Mouse (Mus musculus): ENCODE data around the gene F830045P16Rik.
"Not testable (repeated sequence)": the region's sequence is repeated elsewhere in the genome, so short reads cannot be mapped to it uniquely, and the experiment has no call there.

Gene F830045P16Rik

DNA sequence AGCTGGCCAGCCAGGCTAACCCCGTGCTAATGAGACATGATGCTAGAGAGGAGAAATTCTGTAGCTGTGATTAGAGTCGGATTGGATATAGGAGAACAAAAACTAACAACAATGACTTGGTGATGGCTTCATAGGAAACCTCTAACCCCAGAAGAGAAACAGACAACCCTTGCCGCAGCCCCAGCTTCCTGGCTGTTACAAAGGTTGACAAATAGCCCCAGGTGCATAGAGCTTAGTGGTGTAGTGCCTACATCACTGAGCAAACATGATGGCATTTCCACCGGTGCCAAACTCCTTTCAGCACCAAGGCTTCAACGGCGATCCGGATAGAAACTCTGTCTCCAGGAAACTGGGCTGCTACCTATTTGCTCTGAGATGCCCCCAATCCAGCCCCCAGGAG is 9.2 kb upstream of the F830045P16Rik start:
- in situ Hi-C loops (cut with MboI, MseI) = no loop called here

DNA sequence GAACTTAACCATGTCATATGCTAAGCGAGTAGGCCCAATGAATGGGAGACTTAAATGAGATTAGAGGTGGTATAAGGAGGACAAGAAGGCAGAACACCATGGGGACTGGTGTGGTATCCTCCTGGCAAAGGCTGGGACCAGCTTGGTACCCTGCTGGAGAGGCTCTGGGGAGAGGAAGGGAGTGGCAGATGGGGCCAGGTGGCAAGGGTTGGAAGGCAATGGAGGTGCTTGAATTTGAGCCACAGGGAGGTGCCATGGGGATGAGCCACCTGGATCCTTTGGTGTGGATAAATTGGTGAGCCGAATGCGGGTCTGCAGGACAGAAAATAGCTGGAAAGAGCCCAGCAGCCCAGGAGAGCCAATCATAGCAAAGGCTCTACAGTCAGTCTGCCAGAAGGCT is 8.5 kb upstream of the F830045P16Rik start:
- in situ Hi-C loops (cut with MboI, MseI) = no loop called here

DNA sequence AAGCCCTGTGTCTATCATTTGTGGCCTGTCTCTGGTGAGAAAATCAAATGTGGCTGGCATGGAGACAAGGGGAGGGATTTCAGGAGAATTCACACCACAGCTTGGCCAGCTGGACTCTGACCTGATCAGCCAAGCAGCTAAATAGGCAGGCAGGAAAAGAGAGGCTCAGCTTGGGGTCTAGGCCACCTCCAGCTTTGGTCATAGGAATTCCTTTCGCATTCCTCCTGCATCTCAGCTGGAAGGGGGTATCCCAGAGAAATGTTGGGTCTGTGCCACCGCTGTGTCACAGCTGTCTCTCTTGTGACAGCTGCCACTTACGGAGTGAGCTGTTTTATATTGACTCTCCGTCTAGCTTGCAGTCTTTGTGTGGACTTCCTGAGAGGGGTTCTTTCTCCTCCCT is 8.0 kb upstream of the F830045P16Rik start:
- in situ Hi-C loops (cut with MboI, MseI) = no loop called here

DNA sequence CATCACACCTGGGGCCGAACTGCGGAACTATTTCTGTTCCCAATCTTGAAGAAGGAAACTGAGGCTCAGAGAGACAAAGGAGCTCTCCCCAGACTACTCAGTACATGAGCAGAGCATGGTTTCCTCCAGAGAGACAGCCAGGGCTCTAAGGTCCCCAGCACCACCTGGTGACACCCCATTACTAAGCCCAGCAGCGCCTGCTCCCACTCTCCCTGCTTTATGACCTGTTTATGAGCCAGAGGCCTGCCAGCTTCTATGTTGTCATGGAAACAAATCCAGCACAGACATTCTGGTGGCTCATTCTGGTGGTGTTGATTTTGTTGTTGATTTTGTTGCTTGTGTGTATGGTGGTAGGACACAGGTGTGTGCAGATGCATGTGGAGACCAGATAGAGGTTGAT is 3.6 kb upstream of the F830045P16Rik start:
- in situ Hi-C loops (cut with MboI, MseI) = no loop called here

DNA sequence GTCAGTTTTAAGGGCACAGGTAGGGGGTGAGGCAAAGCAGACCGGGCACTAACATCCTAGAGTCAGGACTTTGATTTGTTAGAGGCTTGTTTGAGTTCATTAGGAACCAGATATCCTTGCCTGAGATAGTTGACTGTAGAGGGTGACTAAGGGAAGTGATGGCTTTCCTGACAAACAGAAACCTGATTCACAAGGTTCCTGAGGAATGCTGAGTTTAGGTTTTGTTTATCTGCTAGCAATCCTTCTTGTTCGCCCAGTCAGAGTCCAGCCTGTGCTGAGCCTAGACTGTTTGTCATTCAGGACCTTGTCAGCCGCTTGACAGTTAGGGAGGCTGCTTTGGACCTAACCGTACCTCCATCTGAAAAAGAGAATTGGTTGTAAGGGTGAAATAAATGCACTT is 2.8 kb upstream of the F830045P16Rik start:
- in situ Hi-C loops (cut with MboI, MseI) = no loop called here

DNA sequence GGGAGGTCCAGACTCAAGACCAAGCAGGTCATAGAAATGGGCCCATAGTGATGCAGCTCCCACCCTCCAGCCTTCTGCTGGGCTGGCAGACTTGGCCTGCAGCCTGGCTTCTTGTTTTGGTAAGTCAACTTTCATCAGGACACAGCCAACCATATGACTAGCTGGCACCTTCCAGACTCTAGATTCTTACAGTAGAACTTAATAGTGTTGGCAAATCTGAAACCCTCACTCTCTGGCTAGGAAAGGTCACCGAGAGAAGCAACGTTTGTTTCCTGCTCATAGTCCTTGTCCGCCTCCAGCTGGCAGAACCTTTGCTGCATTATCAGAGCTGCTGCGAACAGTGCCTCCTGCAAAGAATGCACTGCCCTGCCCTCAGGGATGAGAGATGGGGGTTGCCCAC is 1.5 kb upstream of the F830045P16Rik start:
- in situ Hi-C loops (cut with MboI, MseI) = no loop called here

DNA sequence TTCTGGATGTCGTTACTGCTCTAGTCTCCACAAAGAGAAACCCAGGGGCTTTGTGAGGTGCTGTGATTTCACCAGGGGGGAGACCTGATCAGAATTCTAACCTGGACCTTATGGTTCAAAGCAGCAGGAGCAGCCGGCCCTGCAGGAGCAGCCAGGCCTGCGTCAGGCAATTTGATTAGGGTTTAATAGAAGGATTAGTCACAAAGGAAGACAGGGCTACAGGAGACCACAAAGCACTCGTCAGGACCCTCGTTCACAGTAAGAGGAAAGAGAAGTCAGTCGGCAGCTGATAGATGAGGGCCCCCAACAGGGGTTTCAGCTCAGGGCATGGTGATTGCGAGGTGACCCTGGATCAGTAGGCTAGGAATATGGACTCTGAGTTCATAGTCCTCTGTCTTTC is 958 bp upstream of the F830045P16Rik start:
- in situ Hi-C loops (cut with MboI, MseI) = no loop called here

DNA sequence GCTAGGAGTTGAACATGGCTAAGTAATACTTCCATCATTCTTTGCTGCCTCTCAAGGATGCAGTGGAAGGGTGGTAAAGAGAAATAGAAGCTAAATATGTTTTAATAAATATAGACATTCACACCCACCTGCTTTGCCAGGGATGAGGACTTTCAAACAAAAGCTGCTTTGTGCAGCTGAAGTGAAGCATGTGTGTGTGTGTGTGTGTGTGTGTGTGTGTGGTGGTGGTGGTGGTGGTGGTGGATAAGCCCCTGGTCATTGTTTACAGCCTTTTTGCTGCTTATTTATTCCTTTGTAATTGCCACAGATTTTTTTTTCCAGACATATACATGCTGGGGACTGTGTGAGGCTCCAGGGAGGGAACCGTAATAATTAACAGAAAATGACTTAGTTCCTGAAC is 524 bp upstream of the F830045P16Rik start:
- in situ Hi-C loops (cut with MboI, MseI) = no loop called here

DNA sequence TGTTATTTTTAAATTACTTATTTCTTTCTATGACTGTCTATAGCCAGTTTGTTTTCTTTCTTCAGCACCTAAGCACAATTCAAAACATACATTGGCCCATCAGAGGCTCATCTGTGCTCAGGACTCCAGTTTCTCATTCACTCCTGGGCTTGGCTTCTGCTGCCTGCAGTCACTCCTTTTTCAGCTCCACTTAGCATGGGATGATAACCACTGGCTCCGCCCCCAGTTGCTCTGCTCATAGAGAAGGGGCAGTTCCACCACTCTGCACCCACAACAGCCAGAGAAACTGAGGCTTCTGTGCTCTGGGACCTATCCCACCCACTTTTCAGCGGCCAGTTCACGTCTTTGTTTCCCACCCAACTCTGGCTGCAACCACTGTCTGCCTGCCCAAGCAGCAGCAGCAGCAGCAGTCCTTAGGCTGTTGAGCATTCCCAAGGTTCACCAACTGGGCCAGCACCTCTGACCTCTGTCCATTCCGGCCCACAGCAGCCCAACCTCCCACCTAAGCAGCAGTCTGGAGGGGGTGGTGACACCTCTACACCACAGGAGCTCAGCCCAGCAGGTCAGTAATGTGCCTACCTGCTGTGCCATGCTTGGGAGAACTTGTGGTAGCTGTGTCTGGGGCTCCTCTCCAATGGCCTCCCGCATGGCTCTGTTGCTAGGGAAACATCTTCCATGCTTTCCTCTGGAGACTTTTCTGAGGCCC is 1.4 kb downstream of the F830045P16Rik start:
- in situ Hi-C loops (cut with MboI, MseI) = no loop called here

DNA sequence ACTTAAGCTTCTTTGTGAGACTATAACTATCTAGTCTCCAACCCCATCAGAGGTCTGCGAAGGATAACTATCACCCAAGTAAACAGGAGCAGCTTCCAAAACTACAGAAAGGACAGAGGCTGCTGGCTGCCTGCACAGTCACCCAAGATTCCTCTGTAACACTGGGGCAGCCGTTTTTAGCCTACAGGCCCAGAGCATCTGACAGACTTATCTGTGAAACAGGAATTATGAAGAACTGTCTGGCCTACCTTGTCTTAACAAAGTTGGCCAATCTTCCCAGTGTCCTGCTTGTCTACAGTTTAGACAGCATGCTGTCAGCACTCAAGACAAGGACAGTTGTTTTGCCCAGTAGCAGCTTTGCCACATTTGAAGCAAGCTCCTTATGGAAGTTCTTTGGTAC is 4.5 kb downstream of the F830045P16Rik start:
- in situ Hi-C loops (cut with MboI, MseI) = no loop called here

DNA sequence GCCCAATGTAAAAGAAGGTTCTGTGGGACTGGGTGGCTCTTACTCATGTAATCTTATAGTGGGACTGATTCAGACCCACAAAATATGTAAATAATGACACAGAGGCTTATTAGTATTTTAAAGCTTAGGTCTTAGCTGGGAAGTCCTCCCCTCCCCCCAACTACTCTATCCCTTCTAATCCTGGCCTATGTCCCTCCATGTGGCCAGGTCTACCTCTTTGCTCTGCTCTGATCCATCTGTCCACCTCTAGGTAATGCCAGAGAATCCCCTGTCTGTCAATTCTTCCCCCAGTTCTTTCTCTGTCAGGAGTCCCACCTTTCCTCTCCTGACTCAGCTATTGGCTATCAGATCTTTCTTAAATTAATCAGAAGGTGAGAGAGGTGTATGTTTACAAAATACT is 5.3 kb downstream of the F830045P16Rik start:
- in situ Hi-C loops (cut with MboI, MseI) = no loop called here

DNA sequence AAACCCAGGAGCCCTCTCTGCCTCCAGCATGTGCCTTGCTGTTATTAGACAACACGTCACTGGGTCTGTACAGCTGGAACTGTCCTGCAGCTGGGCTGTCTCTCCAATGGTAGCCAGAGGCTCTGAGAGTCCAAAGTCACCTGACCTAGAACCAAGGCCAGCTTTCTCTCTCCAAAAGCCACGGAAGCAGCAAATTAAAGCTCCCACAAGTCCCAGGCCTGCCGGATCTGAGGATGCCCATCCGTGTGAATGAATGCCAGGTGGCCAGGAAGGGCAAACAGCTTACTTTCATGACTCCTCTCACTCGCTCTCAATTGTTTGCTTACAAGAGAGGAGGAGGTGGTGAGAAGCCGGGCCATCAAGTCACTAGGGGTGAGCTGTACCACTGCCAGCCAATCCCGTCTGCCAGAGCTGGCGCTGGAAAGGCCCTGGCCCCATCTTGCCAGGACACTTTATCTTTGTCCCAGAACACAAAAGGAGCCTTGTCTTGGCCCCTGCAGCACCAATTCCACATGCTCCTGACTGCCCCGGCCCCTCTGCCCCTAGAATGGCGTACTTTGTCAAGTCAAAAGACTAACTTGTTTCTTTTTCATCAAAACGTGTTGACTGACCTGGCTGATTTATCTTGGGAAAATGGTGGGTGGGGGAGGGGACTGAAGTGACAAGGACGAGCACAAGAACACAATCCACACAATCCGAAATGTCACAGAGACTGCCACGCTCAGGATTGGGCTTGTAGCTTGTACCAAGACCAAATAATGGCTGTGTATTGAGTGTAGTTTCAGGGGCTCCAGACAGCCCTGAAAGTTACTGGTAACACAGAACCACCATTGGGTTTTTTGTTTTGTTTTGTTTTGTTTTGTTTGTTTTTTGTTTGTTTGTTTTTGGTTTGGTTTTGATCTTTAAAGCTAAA is 6.8 kb downstream of the F830045P16Rik start:
- in situ Hi-C loops (cut with MboI, MseI) = no loop called here

DNA sequence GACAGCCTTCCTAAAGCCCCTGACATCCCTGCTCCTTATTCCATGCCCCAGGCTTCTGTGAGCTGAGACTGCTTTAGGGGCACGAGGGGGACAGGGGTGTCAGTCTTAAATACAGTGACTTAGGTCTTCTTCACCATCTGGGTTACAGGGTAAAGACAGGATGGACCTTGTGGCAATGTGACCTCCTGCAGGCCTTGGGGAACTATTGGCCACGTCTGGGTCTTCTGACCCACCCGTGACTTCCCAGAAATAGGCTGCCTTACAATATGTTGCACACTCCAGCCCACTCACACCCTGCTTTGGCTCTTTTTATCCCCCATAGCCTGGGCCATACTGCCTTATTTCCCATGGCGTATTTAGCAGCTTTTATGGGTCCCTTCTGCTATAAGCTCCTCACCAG is 8.5 kb downstream of the F830045P16Rik start:
- in situ Hi-C loops (cut with MboI, MseI) = no loop called here

DNA sequence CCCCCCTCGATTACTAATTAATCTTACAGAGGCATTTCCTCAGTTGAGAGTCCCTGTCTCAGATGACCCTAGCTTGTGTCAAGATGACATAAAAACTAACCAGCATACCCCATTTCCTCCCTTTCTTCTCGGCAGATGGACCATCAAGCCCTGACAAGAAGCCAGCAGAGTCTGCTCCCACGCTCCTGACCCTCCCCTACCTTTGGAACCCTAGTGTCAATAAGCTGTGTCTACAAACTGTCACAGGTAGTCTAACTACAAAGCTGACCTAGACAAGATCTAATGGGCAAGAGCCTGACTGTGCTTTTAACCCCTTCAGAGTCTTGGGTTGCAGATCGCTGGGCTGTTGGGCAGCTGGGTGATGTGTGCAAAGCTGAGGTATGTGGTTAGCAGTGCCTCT is 10.1 kb downstream of the F830045P16Rik start:
- in situ Hi-C loops (cut with MboI, MseI) = no loop called here

DNA sequence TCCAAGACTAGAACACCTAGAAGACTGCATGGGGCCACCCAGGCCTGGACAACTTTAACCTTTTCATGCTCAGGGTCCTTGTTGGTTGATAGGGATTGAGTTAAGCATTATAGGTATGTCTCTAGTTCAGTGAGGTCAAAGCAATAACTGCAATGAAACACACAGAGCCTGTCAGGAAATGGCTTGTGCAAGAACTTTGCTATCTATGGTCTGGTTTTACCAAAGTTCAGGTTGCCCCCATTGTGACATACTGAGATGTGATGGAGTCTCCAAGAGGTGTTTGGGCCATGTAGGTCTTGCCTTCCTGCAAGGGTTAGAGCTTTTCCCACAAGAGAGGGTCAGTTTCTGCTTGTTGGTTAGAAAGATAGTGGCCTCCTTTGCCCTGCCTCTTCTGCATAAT is 10.8 kb downstream of the F830045P16Rik start:
- in situ Hi-C loops (cut with MboI, MseI) = no loop called here

DNA sequence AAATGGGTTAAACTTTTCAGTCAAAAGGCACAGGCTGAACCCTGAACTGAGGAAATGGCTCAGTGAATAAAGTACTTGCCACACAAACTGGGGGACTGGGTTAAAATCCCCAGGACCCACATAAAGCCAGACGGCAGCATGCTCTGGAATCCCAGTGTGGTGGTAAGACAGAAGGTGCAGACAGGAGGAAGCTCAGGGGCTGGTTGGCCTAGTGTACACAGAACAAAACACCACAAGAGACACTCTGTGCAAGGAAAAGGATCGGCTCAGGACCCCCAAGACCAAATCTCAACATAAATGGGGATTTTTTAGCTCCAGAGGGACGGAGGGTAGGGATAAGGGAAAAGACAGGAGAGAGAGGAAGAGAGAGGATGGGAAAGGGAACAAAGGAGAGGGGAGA is 17.9 kb downstream of the F830045P16Rik start:
- in situ Hi-C loops (cut with MboI, MseI) = no loop called here

DNA sequence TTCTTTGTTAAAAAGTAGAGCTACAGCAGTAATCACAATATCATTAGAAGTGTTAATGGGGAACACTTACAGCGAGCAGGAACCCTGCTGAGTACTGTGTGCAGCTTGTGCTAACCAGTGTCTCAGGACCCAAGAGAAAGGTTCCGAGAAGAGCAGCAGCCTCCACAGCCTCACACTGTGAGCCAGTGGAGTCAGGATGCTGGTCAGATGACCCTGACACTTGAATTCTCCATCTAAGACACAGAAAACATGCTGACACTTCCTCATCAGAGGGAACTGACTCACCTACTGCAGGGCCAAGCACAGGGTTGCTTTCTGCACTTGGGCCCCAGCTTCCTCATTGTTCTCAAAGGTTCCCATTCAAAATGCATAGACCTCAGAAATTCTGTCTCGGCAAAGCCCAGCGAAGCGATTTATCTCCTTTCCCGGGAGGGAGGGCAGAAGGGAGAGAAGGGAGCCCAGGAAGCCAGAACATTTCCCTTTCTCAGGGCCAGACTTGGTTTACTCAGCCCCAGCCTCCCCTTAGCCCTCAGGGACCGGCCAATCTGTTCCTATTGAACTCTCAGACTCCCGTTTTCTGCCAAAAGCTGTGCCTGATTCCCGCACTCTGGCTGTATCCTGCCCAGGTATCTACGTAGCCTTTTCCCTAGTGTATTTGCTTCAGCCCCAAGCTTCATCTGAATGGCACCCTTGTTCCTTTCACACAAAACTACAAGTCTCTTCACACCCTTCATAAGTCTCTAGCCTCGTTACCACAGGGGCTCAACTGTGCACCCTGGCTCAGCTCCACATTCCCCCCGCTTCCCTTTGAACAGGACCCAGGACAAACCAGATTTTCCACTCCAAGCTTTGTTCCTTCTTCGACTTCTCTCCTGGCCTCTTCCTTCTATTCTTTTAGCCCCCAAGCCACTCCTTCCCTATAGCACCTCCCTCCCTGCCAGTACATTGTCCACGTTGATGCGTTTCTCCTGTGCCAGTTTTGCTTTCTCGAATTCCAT is 21.2 kb downstream of the F830045P16Rik start:
- in situ Hi-C loops (cut with MboI, MseI) = no loop called here

DNA sequence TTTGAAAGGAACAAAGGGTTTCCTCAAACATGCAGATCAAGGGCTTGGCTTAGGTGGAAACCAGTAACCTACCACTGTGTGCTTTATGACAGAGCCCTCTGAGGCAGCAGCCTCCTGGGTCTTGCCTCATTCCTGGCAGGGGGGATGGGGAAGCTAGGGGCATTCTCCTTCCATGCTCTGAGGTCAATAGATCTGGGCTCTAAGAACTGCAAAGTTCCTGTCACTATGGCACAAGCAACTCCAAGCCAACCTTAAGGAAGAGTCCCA is 22.1 kb downstream of the F830045P16Rik start:
- in situ Hi-C loops (cut with MboI, MseI) = no loop called here

DNA sequence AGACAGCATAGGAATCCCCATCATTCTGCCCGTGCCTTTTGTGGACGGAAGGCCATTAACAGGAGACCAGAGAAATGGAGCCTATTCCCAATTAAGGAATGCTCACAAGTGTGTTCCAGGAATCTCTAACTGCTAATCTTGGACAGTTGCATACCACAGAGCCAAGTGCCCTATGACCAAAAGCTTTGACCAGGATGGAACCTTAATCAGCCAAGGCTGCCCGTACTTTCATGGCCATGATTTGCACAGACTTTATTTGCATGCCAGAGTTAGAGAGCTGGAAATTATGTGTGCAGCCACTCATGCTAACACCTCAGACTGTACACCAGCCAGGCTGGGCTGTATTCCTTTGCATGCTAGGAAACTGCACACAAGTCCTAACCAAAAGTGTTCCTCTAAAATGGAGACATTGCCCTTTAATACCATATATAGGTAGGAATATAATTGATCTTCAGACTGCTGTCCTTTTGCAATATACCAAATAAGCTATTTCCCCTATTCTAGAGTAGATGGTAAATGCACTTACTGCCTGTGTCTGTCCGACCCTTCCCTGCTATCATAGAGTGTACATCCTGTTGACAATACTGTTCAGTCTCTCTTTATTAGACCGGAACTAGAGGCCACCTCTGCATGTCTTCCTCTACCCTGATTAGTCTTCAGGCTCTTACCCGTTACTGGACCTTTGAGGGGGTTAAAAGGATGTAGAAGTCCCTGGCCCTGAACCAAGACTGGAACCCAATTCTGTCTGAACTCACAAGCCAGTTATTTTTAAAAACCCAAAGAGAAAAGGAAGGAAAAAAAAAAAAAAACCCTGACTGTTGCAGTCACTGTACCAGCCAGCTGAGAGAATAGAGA is 22.6 kb downstream of the F830045P16Rik start:
- in situ Hi-C loops (cut with MboI, MseI) = no loop called here

DNA sequence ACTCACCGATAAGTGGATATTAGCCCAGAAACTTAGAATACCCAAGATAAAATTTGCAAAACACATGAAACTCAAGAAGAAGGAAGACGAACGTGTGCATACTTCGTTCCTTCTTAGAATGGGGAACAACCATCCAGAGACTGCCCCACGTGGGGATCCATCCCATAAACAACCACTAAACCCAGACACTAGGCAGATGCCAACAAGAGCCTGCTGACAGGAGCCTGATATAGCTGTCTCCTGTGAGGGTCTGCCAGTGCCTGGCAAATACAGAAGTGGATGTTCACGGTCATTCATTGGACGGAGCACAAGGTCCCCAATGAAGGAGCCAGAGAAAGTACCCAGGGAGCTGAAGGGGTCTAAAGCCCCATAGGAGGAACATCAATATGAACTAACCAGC is 24.3 kb downstream of the F830045P16Rik start:
- in situ Hi-C loops (cut with MboI, MseI) = not testable (repeated sequence)

DNA sequence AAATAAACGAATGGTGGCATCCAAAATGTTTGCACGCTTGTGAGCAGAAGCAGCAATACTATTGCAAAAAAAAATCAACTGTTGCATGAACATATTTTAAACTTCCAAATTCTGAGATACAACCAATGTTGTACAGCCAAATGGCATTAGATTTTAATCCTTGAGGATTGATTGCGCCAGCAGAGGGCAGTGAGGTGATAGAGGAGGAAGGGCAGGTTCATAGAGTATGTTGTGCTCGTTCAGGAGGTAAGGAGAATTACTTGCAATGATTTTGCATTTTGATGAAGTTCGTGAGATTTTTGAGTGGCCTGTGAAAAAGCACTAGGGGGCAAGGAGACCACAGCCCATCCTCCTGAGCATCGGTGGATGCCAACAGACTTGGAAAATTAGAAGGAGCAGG is 33.8 kb downstream of the F830045P16Rik start:
- in situ Hi-C loops (cut with MboI, MseI) = no loop called here

Data from T-helper 1 cell (primary cell).